Mouse (Mus musculus) bone marrow, adult 2 months (tissue): ENCODE results near the gene Hoxd9.

Experiments used
- CTCF ChIP-seq: fragments of 200-500 bp; IDR thresholded peaks from 2 replicates; pipeline ENCODE4 v1.5.1; 2011; ENCODE audit warnings: low read length, control low read depth; ENCODE audit not compliant: control insufficient read depth, insufficient read depth
- POLR2A ChIP-seq: fragments of 200-500 bp; IDR thresholded peaks from 2 replicates; pipeline ENCODE4 v1.6.1; 2011; ENCODE audit warnings: low read depth, mild to moderate bottlenecking, control low read depth, low read length, borderline replicate concordance; ENCODE audit not compliant: control insufficient read depth

DNA sequence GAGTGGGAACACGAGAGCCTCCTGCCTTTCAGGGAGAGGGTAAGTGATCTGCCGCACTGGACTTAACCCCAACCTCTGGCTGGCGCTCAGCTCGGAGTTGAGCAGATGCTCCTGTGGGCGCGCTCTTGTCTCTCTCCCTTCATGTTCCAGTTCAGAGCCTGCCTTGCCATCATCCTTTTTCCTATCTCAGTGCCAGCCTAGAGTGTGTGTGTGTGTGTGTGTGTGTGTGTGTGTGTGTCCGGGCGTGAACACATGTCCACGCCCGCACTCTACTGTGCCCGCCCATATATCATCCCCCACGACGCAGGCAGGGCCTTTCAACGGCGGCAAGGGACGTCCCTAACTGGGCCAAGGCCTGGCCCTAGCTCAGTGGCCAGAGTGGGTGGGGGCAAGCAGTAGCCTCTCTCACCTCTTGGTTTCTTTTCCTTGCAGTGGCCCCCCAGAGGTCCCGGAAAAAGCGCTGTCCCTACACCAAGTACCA, 14.0 kb upstream of the Hoxd9 start:
- no peak for TF ChIP-seq CTCF
- TF ChIP-seq POLR2A = no peak
